Mouse (Mus musculus): ENCODE results near the gene Fbxl17.

GRCm38 (mm10) chr17:63367476-63367875 is 132.3 kb downstream of the Fbxl17 start:
- TF ChIP-seq CTCF (IDR thresholded peaks at IDR 0.05; ENCODE audit: low read depth, low read length) = no peak
- no peak for TF ChIP-seq GATA1 (IDR thresholded peaks at IDR 0.05; ENCODE audit: borderline replicate concordance, low read length)
- TF ChIP-seq GATA2 (IDR thresholded peaks at IDR 0.05; ENCODE audit: borderline replicate concordance, low read depth, low read length) = no peak
